Mouse (Mus musculus): ENCODE results near the gene Cfap157.

DNA sequence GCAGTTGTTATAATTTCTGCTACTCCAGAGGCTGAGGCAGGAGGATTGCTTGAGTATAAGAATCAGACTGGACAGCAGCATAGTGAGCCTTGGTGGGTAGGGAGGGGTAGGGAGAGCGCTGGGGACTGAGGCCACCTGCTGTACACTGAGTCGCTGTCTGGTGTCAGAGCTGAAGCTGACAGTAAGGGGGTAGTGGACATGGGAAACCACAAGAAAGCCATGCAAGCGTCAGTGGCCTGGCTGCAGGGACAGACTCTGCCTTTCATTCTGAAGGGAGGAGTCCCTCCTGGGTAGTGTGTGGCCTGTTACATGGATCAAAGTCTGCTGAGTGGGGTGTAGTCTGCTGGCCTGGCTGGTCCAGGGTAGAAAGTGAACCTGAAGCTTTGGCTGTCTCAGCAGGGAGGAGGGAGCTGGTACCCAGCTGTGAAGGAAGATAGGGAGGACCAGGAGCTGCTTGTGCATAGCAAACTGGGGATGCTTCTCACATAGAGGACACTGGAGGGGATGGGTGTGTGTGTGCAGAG lies 47.9 kb downstream of the Cfap157 start:
- no peak for TF ChIP-seq POLR2A (IDR thresholded peaks at IDR 0.05; ENCODE audit: insufficient read depth, low read length)
- TF ChIP-seq CTCF (IDR thresholded peaks at IDR 0.05; ENCODE audit: low read depth, low read length) = no peak

Data from ES-Bruce4 (cell line).